Mouse (Mus musculus) CH12.LX (cell line): Measurements from ENCODE around the gene Map3k9. TPM values are rescaled to one million over a fixed set of nuclear protein-coding genes. Genes with fewer than 3 reads are reported as not detected.

Experiments used
- DNase-seq: peaks from one replicate; pipeline ENCODE4 v3.0.0-alpha.2; 2013; ENCODE audit errors: extremely low read depth
- H3K27ac ChIP-seq: 2 replicates; pipeline ENCODE4 v1.5.1; 2012; ENCODE audit warnings: low read depth, mild to moderate bottlenecking, control low read depth, moderate library complexity; ENCODE audit not compliant: insufficient read depth
- H3K27me3 ChIP-seq: replicated peaks from 2 replicates; pipeline ENCODE3; 2012; ENCODE audit warnings: inconsistent platforms
- H3K36me3 ChIP-seq, 2 experiments: replicated peaks in 1 of 2; 2 replicates each; pipeline versions ENCODE3 to v1.6.1; 2012; ENCODE audit warnings: inconsistent platforms in 1 of 2, low read length in 1 of 2, mild to moderate bottlenecking in 1 of 2, mixed read lengths in 1 of 2, moderate library complexity in 1 of 2; ENCODE audit not compliant: control insufficient read depth in 1 of 2, insufficient read depth in 1 of 2
- H3K4me1 ChIP-seq, 2 experiments: 2 replicates each; pipeline ENCODE4 v1.6.1; 2012; ENCODE audit warnings: inconsistent platforms in 1 of 2, moderate library complexity in 1 of 2; ENCODE audit not compliant: insufficient read depth in 2 of 2, control insufficient read depth in 1 of 2
- H3K4me2 ChIP-seq: 2 replicates; pipeline ENCODE4 v1.6.1; 2012; ENCODE audit warnings: low read depth, mild to moderate bottlenecking, control low read depth; ENCODE audit not compliant: poor library complexity, insufficient read depth, severe bottlenecking
- H3K4me3 ChIP-seq, 3 experiments: fragments of 150-350 bp in 1 of 3; sonication (generic) in 1 of 3; replicated peaks in 1 of 3; 2 replicates each; pipeline versions ENCODE3 to v1.5.1; 2011 to 2012; ENCODE audit warnings: low read depth in 2 of 3, low read length in 2 of 3, mild to moderate bottlenecking in 2 of 3, moderate library complexity in 2 of 3, control low read depth in 1 of 3, improper control_type of control experiment in 1 of 3, inconsistent platforms in 1 of 3, mixed read lengths in 1 of 3; ENCODE audit not compliant: poor library complexity in 1 of 3
- H3K79me2 ChIP-seq: replicated peaks from 2 replicates; pipeline ENCODE4 v1.6.1; 2012; ENCODE audit warnings: mild to moderate bottlenecking, moderate library complexity; ENCODE audit not compliant: control insufficient read depth, poor library complexity, insufficient read depth, severe bottlenecking; ENCODE audit errors: extremely low read depth
- H3K9ac ChIP-seq: 2 replicates; pipeline ENCODE4 v1.6.1; 2012; ENCODE audit warnings: low read depth, mild to moderate bottlenecking, control low read depth, moderate library complexity; ENCODE audit not compliant: insufficient read depth
- H3K9me3 ChIP-seq: replicated peaks from 2 replicates; pipeline ENCODE3; 2012; ENCODE audit warnings: low read length, inconsistent platforms, mixed read lengths
- BHLHE40 ChIP-seq: IDR thresholded peaks from 2 replicates; pipeline ENCODE4 v1.6.1; 2011; ENCODE audit warnings: mild to moderate bottlenecking, low read depth, low read length, improper control_type of control experiment
- CHD1 ChIP-seq: IDR thresholded peaks from 2 replicates; pipeline ENCODE4 v1.6.1; 2012; ENCODE audit warnings: low read depth, low read length, improper control_type of control experiment, inconsistent platforms
- CTCF ChIP-seq, 2 experiments: IDR thresholded peaks in 1 of 2; conservative IDR thresholded peaks in 1 of 2; 2 replicates each; pipeline ENCODE4 v1.5.1; 2011 to 2012; ENCODE audit warnings: low read depth in 2 of 2, low read length in 2 of 2, improper control_type of control experiment in 1 of 2, inconsistent platforms in 1 of 2, mild to moderate bottlenecking in 1 of 2, moderate library complexity in 1 of 2
- E2F4 ChIP-seq: IDR thresholded peaks from 2 replicates; pipeline ENCODE4 v1.6.1; 2011; ENCODE audit warnings: low read depth, low read length, improper control_type of control experiment; ENCODE audit not compliant: insufficient replicate concordance
- ELF1 ChIP-seq: IDR thresholded peaks from 2 replicates; pipeline ENCODE4 v1.6.1; 2014; ENCODE audit warnings: low read depth, mild to moderate bottlenecking, inconsistent platforms, low read length, improper control_type of control experiment
- EP300 ChIP-seq: IDR thresholded peaks from 2 replicates; pipeline ENCODE4 v1.6.1; 2011; ENCODE audit warnings: low read length, improper control_type of control experiment
- ETS1 ChIP-seq: conservative IDR thresholded peaks from 2 replicates; pipeline ENCODE4 v1.6.1; 2012; ENCODE audit warnings: low read depth, mild to moderate bottlenecking, inconsistent platforms, low read length, improper control_type of control experiment, moderate library complexity
- HCFC1 ChIP-seq: IDR thresholded peaks from 2 replicates; pipeline ENCODE4 v1.6.1; 2012; ENCODE audit warnings: low read depth, mild to moderate bottlenecking, inconsistent platforms, low read length, improper control_type of control experiment
- IRF4 ChIP-seq: IDR thresholded peaks from 2 replicates; pipeline ENCODE4 v1.6.1; 2014; ENCODE audit warnings: low read depth, mild to moderate bottlenecking, inconsistent platforms, low read length, improper control_type of control experiment
- JUND ChIP-seq: conservative IDR thresholded peaks from 2 replicates; pipeline ENCODE4 v1.6.1; 2011; ENCODE audit warnings: low read depth, low read length, improper control_type of control experiment
- KAT2A ChIP-seq: IDR thresholded peaks from 2 replicates; pipeline ENCODE4 v1.6.1; 2012; ENCODE audit warnings: low read length, improper control_type of control experiment, inconsistent platforms; ENCODE audit not compliant: insufficient replicate concordance
- MAX ChIP-seq: IDR thresholded peaks from 2 replicates; pipeline ENCODE4 v1.6.1; 2011; ENCODE audit warnings: low read length, improper control_type of control experiment
- MAZ ChIP-seq: IDR thresholded peaks from 2 replicates; pipeline ENCODE4 v1.6.1; 2012; ENCODE audit warnings: low read depth, mild to moderate bottlenecking, inconsistent platforms, low read length, improper control_type of control experiment, moderate library complexity
- MEF2A ChIP-seq: IDR thresholded peaks from 2 replicates; pipeline ENCODE4 v1.6.1; 2014; ENCODE audit warnings: low read depth, mild to moderate bottlenecking, inconsistent platforms, low read length, improper control_type of control experiment, borderline replicate concordance
- MXI1 ChIP-seq: IDR thresholded peaks from 2 replicates; pipeline ENCODE4 v1.6.1; 2011; ENCODE audit warnings: mild to moderate bottlenecking, low read depth, low read length, improper control_type of control experiment
- MYC ChIP-seq: IDR thresholded peaks from 2 replicates; pipeline ENCODE4 v1.6.1; 2011; ENCODE audit warnings: low read depth, mild to moderate bottlenecking, improper control_type of control experiment, low read length
- NELFE ChIP-seq: IDR thresholded peaks from 2 replicates; pipeline ENCODE4 v1.6.1; 2011; ENCODE audit warnings: low read depth, low read length, improper control_type of control experiment
- PAX5 ChIP-seq: IDR thresholded peaks from 2 replicates; pipeline ENCODE4 v1.6.1; 2012; ENCODE audit warnings: low read length, inconsistent platforms, mixed read lengths
- POLR2A ChIP-seq: IDR thresholded peaks from 2 replicates; pipeline ENCODE4 v1.6.1; 2011; ENCODE audit warnings: low read depth, mild to moderate bottlenecking, improper control_type of control experiment, low read length
- RCOR1 ChIP-seq: conservative IDR thresholded peaks from 2 replicates; pipeline ENCODE4 v1.6.1; 2012; ENCODE audit warnings: low read depth, mild to moderate bottlenecking, inconsistent platforms, low read length, improper control_type of control experiment
- SMC3 ChIP-seq: IDR thresholded peaks from 2 replicates; pipeline ENCODE4 v1.6.1; 2011; ENCODE audit warnings: low read depth, low read length, improper control_type of control experiment
- TBP ChIP-seq: conservative IDR thresholded peaks from 2 replicates; pipeline ENCODE4 v1.6.1; 2011; ENCODE audit warnings: low read depth, low read length, improper control_type of control experiment
- TCF12 ChIP-seq: IDR thresholded peaks from 2 replicates; pipeline ENCODE4 v1.6.1; 2014; ENCODE audit warnings: low read depth, mild to moderate bottlenecking, inconsistent platforms, low read length, improper control_type of control experiment
- USF2 ChIP-seq: conservative IDR thresholded peaks from 2 replicates; pipeline ENCODE4 v1.6.1; 2011; ENCODE audit warnings: low read depth, low read length, improper control_type of control experiment
- ZKSCAN1 ChIP-seq: IDR thresholded peaks from 2 replicates; pipeline ENCODE4 v1.6.1; 2012; ENCODE audit warnings: low read depth, inconsistent platforms, low read length, improper control_type of control experiment, borderline replicate concordance
- ZMIZ1 ChIP-seq: IDR thresholded peaks from 2 replicates; pipeline ENCODE4 v1.6.1; 2012; ENCODE audit warnings: low read depth, mild to moderate bottlenecking, inconsistent platforms, low read length, improper control_type of control experiment
- dilution Hi-C: fragments of 300-500 bp; cut with MboI; formaldehyde crosslinking; loops from 2 replicates; pipeline ENCODE4 v1.14.3; 2020; ENCODE audit warnings: low sequenced_read_pairs; ENCODE audit not compliant: extremely low pct_unique_long_range_greater_than_20kb, extremely low pct_ligation_motif_present
- in situ Hi-C: fragments of 300-500 bp; cut with MboI; formaldehyde crosslinking; loops from 3 replicates; pipeline ENCODE4 v1.14.3; 2019; ENCODE audit warnings: low sequenced_read_pairs, low pct_ligation_motif_present, low pct_unique_long_range_greater_than_20kb, mixed read lengths
- polyA plus RNA-seq: library from polyadenylated mRNA; unstranded; fragments of >175 nt; gene quantifications from 2 replicates; pipeline ENCODE4 v1.2.1, GENCODE M21; 2012; ENCODE audit warnings: low read depth; ENCODE audit not compliant: insufficient read length
- total RNA-seq, 2 experiments: library from RNA; depleted of rRNA; stranded (reverse); fragments of 300-350 nt in 1 of 2; fragments of >200 nt in 1 of 2; gene quantifications; 2 replicates each; pipeline ENCODE4 v1.2.3; 2012 to 2014

Gene Map3k9
- total and polyA plus RNA-seq, 3 experiments = 0.13 to 0.38 TPM; not detected in 1

GRCm38 (mm10) chr12:81796541-81796940 lies 15.6 kb upstream of the Map3k9 start (continued):
- TF ChIP-seq TCF12 (0 out of 2 replicates have a peak, but pooled peaks have one; percentile 22), IRF4 (peak; percentile 39; the same call in 1 of the 2 replicates), MAX (peak; percentile 68), SMC3 (peak; percentile 97), ETS1 (no peak), RCOR1 (0 out of 2 replicates have a peak, but pooled peaks have one; percentile 27)

- Histone ChIP-seq H3K4me1 (peaks cover 5 to 22% of the 10 kb centered on the region in 2 experiments; a peak in 2 of 4 replicates), H3K4me2 (no peak overlapping the region), H3K9me3 (no peaks in the 10 kb centered on the region), H3K4me3 (no peak overlapping the region), H3K9ac (no peak overlapping the region), H3K36me3 (no peaks in the 10 kb centered on the region), H3K79me2 (no peaks in the 10 kb centered on the region), H3K27ac (no peak overlapping the region), H3K27me3 (no peaks in the 10 kb centered on the region)
- in situ Hi-C loops (loop anchor here (10.0 kb wide), 1 partner anchor 72 kb away; the partner anchor contains the start of gene Pcnx), dilution Hi-C loops (no loop called here)
- TF ChIP-seq ELF1 (no peak), CTCF (conservative IDR thresholded peaks at IDR 0.05 in 1 of 2, IDR thresholded peaks at IDR 0.05 in 1 of 2; ENCODE audit: low read depth in 2 of 2, low read length in 2 of 2) (no peak), ZMIZ1 (no peak), USF2 (no peak), MAZ (no peak), PAX5 (no peak), KAT2A (no peak), MXI1 (no peak), BHLHE40 (no peak)
- DNase-seq = no peak
Measured at GRCm38 (mm10) chr12:81792511-81793218, 11.7 kb upstream of the Map3k9 start.

GRCm38 (mm10) chr12:81789499-81789898 lies 8.5 kb upstream of the Map3k9 start:
- H3K9me3 ChIP-seq = no peaks in the 10 kb centered on the region
- H3K27me3 ChIP-seq = no peaks in the 10 kb centered on the region
- H3K27ac ChIP-seq = no peak overlapping the region
- dilution Hi-C loops (no loop called here), in situ Hi-C loops (loop anchor here (5.0 to 10.0 kb wide), 2 partner anchors 55 to 172 kb away; no protein-coding TSS in a partner anchor)
- H3K4me1 ChIP-seq = peaks cover 5 to 20% of the 10 kb centered on the region in 2 experiments; a peak in 2 of 4 replicates
- H3K4me3 ChIP-seq = no peak overlapping the region
- no peaks in the 10 kb centered on the region for H3K79me2 ChIP-seq
- peak overlapping the region; percentile 65; the same call in 1 of the 2 replicates for H3K4me2 ChIP-seq
- H3K9ac ChIP-seq = no peak overlapping the region
- TF ChIP-seq POLR2A (no peak), ZKSCAN1 (no peak), TBP (no peak), SMC3 (no peak), JUND (no peak), HCFC1 (no peak), EP300 (no peak), PAX5 (no peak), MEF2A (no peak), NELFE (no peak), MAZ (no peak), E2F4 (no peak), MXI1 (no peak), MAX (no peak), CHD1 (no peak), MYC (no peak)
- no peaks in the 10 kb centered on the region for H3K36me3 ChIP-seq
- peak; percentile 39 for DNase-seq
